Mouse (Mus musculus) neural tube, embryonic 13.5 days (tissue): ENCODE results near the gene Sf3b3. TPM values are rescaled to one million over a fixed set of nuclear protein-coding genes. Genes with fewer than 3 reads are reported as not detected.

Source experiments
- polyA plus RNA-seq: library from polyadenylated mRNA; unstranded; fragments of >200 nt; fragmentation: Nextera tagmentation; extraction: Ambion mirVana; gene quantifications from 2 replicates; pipeline ENCODE4 v1.2.1, GENCODE M21; 2015

The Sf3b3 gene
- polyA plus RNA-seq, 1 experiment from 2014 or later, result 93.9 TPM

Other genes starting within 250 kb of the Sf3b3 start
- 25.2 TPM in 2 replicates for gene Vac14, start 228.2 kb downstream of the Sf3b3 start, polyA plus RNA-seq
- gene Mtss1l, start 125.3 kb downstream of the Sf3b3 start, polyA plus RNA-seq, result 13.3 and 14.0 TPM in 2 replicates
- gene Il34, start 40.9 kb downstream of the Sf3b3 start, polyA plus RNA-seq, result 2.5 and 2.6 TPM in 2 replicates
- 74.2 and 78.9 TPM in 2 replicates for gene Cog4, start 187 bp downstream of the Sf3b3 start, polyA plus RNA-seq
- 6.9 and 8.4 TPM in 2 replicates for gene Fuk, start 55.7 kb upstream of the Sf3b3 start, polyA plus RNA-seq
- 24.7 and 25.2 TPM in 2 replicates for gene St3gal2, start 73.1 kb upstream of the Sf3b3 start, polyA plus RNA-seq
- gene Ddx19a, start 151.0 kb upstream of the Sf3b3 start, polyA plus RNA-seq, result 11.1 and 14.3 TPM in 2 replicates
- 6.5 and 6.7 TPM in 2 replicates for gene Ddx19b, start 185.0 kb upstream of the Sf3b3 start, polyA plus RNA-seq
- 74.5 and 75.3 TPM in 2 replicates for gene Aars, start 186.4 kb upstream of the Sf3b3 start, polyA plus RNA-seq
- not detected in 2 replicates for gene Exosc6, start 209.6 kb upstream of the Sf3b3 start, polyA plus RNA-seq
- 1.9 and 3.1 TPM in 2 replicates for gene Clec18a, start 245.6 kb upstream of the Sf3b3 start, polyA plus RNA-seq
- gene Pdpr, start 247.8 kb upstream of the Sf3b3 start, polyA plus RNA-seq, result 9.6 and 11.6 TPM in 2 replicates